12 mouse cellular contexts compared by ENCODE assay signal in the genomic region with DNA sequence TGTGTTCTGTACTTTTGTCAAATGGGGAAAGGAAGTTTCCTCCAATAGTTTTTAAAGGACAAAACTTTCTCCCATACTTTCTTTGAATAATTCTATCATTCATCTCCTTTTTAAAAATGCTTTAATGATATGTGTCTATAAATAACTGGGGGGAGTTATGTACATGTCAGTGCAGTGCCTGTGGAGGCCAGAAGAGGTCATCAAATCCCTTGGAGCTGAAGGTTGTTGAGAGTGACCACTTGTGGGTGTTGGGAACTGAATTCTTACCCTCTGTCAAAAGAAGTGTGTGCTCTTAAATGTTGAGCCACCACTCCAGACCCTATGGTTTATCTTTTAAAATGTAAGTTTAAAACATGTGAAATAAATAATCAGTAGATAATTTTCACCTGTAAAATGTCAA. TPM values are rescaled to one million over a fixed set of nuclear protein-coding genes. Genes with fewer than 3 reads are reported as not detected.
DNase-seq lines count a peak whose midpoint lies in the region; ATAC-seq and TF ChIP-seq lines count a peak whose summit lies in the region.
"Had no signal": no experiment of that assay in that cellular context is flagged by ENCODE, and none has a peak within 500 bp of the region (broad histone marks: within the 10 kb centered on the region; RNA-seq: fewer than 3 reads in every experiment).

No protein-coding gene starts in this region.

- no peak overlapping the region for H3K9ac ChIP-seq in lung, postnatal 0 days (replicated peaks; ENCODE audit: low read depth)
- H3K9ac ChIP-seq: limb, embryonic 15.5 days; stomach, embryonic 15.5 days had no signal

- H3K4me2 ChIP-seq in lung, postnatal 0 days (replicated peaks; ENCODE audit: low read depth, low read length), result no peak overlapping the region
- H3K4me2 ChIP-seq: limb, embryonic 15.5 days; stomach, embryonic 15.5 days had no signal

- TF ChIP-seq EP300 in lung, postnatal 0 days (IDR thresholded peaks at IDR 0.05), result no peak

- no peaks in the 10 kb centered on the region for H3K36me3 ChIP-seq in lung, postnatal 0 days (ENCODE audit: insufficient read depth, low read length)
- no peaks in the 10 kb centered on the region for H3K36me3 ChIP-seq in limb, embryonic 10.5 days
- H3K36me3 ChIP-seq in midbrain, embryonic 10.5 days, result no peaks in the 10 kb centered on the region
- H3K36me3 ChIP-seq: limb, embryonic 15.5 days; stomach, embryonic 15.5 days had no signal

- CTCF ChIA-PET in Patski (lab: Charles Lee), result no interaction called here

- peak; percentile 72 for TF ChIP-seq CTCF in layer of hippocampus, adult 2 months (conservative IDR thresholded peaks at IDR 0.05)
- peak; percentile 34 for TF ChIP-seq CTCF in Patski (IDR thresholded peaks at IDR 0.05)
- TF ChIP-seq CTCF in lung, postnatal 0 days (IDR thresholded peaks at IDR 0.05), result peak; percentile 64

- H3K4me3 ChIP-seq in layer of hippocampus, adult 2 months, result no peak overlapping the region
- no peak overlapping the region for H3K4me3 ChIP-seq in lung, postnatal 0 days (ENCODE audit: low read depth, low read length)
- no peak overlapping the region for H3K4me3 ChIP-seq in limb, embryonic 10.5 days
- H3K4me3 ChIP-seq in midbrain, embryonic 10.5 days, result no peak overlapping the region
- H3K4me3 ChIP-seq: limb, embryonic 15.5 days; stomach, embryonic 15.5 days had no signal

- POLR2A ChIA-PET in Patski (lab: Charles Lee), result no interaction called here

- H3K27me3 ChIP-seq in Patski, result peaks cover 3% of the 10 kb centered on the region
- no peaks in the 10 kb centered on the region for H3K27me3 ChIP-seq in lung, postnatal 0 days (replicated peaks; ENCODE audit: insufficient read depth, low read length)
- no peaks in the 10 kb centered on the region for H3K27me3 ChIP-seq in limb, embryonic 10.5 days (ENCODE audit: low read depth, poor library complexity, severe bottlenecking)
- H3K27me3 ChIP-seq in midbrain, embryonic 10.5 days (ENCODE audit: low read depth, poor library complexity, severe bottlenecking), result no peaks in the 10 kb centered on the region
- H3K27me3 ChIP-seq: limb, embryonic 15.5 days; stomach, embryonic 15.5 days had no signal

- no peak for ATAC-seq in Patski
- ATAC-seq in lung, postnatal 0 days, result no peak

- H3K9me3 ChIP-seq in lung, postnatal 0 days (ENCODE audit: low read length), result no peaks in the 10 kb centered on the region
- no peaks in the 10 kb centered on the region for H3K9me3 ChIP-seq in limb, embryonic 10.5 days (replicated peaks)
- H3K9me3 ChIP-seq in midbrain, embryonic 10.5 days (replicated peaks), result no peaks in the 10 kb centered on the region
- H3K9me3 ChIP-seq: limb, embryonic 15.5 days; stomach, embryonic 15.5 days had no signal

- DNase-seq in cerebellum, adult 9-11 months, result peak; percentile 63
- no peak for DNase-seq in cerebellum, postnatal 4 days (ENCODE audit: low spot score in 2 of 2)
- DNase-seq in layer of hippocampus, adult 2 months (ENCODE audit: low spot score in 2 of 2), result no peak
- no peak for DNase-seq in layer of hippocampus, adult 18-20 months (ENCODE audit: low spot score in 2 of 2)
- no peak for DNase-seq in Patski (ENCODE audit: low read depth, low spot score)
- DNase-seq in lung, postnatal 0 days (ENCODE audit: low spot score), result peak; percentile 15
- DNase-seq in limb, embryonic 10.5 days (ENCODE audit: low spot score), result no peak
- DNase-seq in midbrain, embryonic 10.5 days (ENCODE audit: low spot score), result no peak
- DNase-seq: adrenal gland, postnatal 10 days; midbrain, embryonic 14.5 days had no signal

- no peak overlapping the region for H3K27ac ChIP-seq in layer of hippocampus, adult 2 months
- H3K27ac ChIP-seq in lung, postnatal 0 days (ENCODE audit: low read length), result no peak overlapping the region
- no peak overlapping the region for H3K27ac ChIP-seq in limb, embryonic 10.5 days
- no peak overlapping the region for H3K27ac ChIP-seq in midbrain, embryonic 10.5 days (replicated peaks)
- H3K27ac ChIP-seq: limb, embryonic 15.5 days; stomach, embryonic 15.5 days had no signal

- in situ Hi-C loops in Patski (cut with MboI; ENCODE audit: low pct_unique_long_range_greater_than_20kb), result no loop called here

- no peaks in the 10 kb centered on the region for H3K4me1 ChIP-seq in lung, postnatal 0 days (ENCODE audit: insufficient read depth, low read depth, low read length)
- no peaks in the 10 kb centered on the region for H3K4me1 ChIP-seq in limb, embryonic 10.5 days
- H3K4me1 ChIP-seq in midbrain, embryonic 10.5 days, result peaks cover 6% of the 10 kb centered on the region; the same call in 1 of the 2 replicates
- H3K4me1 ChIP-seq: limb, embryonic 15.5 days; stomach, embryonic 15.5 days had no signal

RNA-seq across cellular contexts. Expression of gene Syne1, which starts 39.0 kb away (rescaled TPM):
- total RNA-seq in layer of hippocampus, adult 2 months (2021), result 100 to 1,000 TPM; 307 to 317 TPM
- total RNA-seq in layer of hippocampus, adult 18-20 months (2021), result 100 to 1,000 TPM; 296 to 313 TPM
- polyA plus RNA-seq in Patski (2021), result 5.6 TPM
- 6.2 and 8.0 TPM in 2 replicates for polyA plus RNA-seq in lung, postnatal 0 days (2015; fragmentation: Nextera tagmentation; extraction: Ambion mirVana)
- 2.7 and 3.5 TPM in 2 replicates for polyA plus RNA-seq in limb, embryonic 10.5 days (2016; fragmentation: Nextera tagmentation; extraction: Ambion mirVana)
- 1.6 and 2.9 TPM in 2 replicates for polyA plus RNA-seq in midbrain, embryonic 10.5 days (2016; fragmentation: Nextera tagmentation; extraction: Ambion mirVana)

Comparison
In these comparisons a context has a peak if more than half of its experiments do, and no peak if none do; other contexts are left out.
1. DNase-seq: peak in cerebellum, adult 9-11 months (single experiment) and lung, postnatal 0 days (single experiment); none in cerebellum, postnatal 4 days (0 of 2), layer of hippocampus, adult 2 months (0 of 2), layer of hippocampus, adult 18-20 months (0 of 2), Patski (single experiment), limb, embryonic 10.5 days (single experiment) and midbrain, embryonic 10.5 days (single experiment).
2. Peak in every context shown above with its lines, with median percentiles within 50 percentile points of each other: CTCF ChIP-seq.